Mouse (Mus musculus): ENCODE data around the gene Ptgis. TPM values are rescaled to one million over a fixed set of nuclear protein-coding genes. Genes with fewer than 3 reads are reported as not detected.

Ptgis gene
- 2.7 and 3.6 TPM in 2 replicates for polyA plus RNA-seq (2015; fragmentation: Nextera tagmentation; extraction: Ambion mirVana)

- no peaks in the 10 kb centered on the region for H3K36me3 ChIP-seq
- H3K4me1 ChIP-seq = peaks cover 8% of the 10 kb centered on the region
- no peak within 1 kb of the TSS for H3K27ac ChIP-seq (replicated peaks)
- H3K4me3 ChIP-seq = peak within 1 kb of the TSS; percentile 42
- H3K9me3 ChIP-seq = no peaks in the 10 kb centered on the region
- H3K27me3 ChIP-seq = peaks cover 15% of the 10 kb centered on the region
- peak within 1 kb of the TSS; percentile 57 for H3K9ac ChIP-seq (replicated peaks)
- H3K4me2 ChIP-seq (replicated peaks) = peak within 1 kb of the TSS; percentile 73
- no peak for ATAC-seq (replicated peaks)
- WGBS = 3% methylated on average over 44 of the region's 45 CpGs
These were observed at the start of gene Ptgis for GRCm38 (mm10) chr2:167240008-167240964. TSS of gene Ptgis (minus strand) at chr2:167240604.

- no peaks in the 10 kb centered on the region for H3K27me3 ChIP-seq
- H3K9ac ChIP-seq (replicated peaks) = no peak overlapping the region
- no peak overlapping the region for H3K4me3 ChIP-seq
- no peaks in the 10 kb centered on the region for H3K36me3 ChIP-seq
- WGBS = 93% methylated on average over 13 of the region's 13 CpGs
- 0 out of 2 replicates have a peak, but pooled peaks cover 6% of the 10 kb centered on the region for H3K4me1 ChIP-seq
- H3K9me3 ChIP-seq = no peaks in the 10 kb centered on the region
- H3K4me2 ChIP-seq (replicated peaks) = no peak overlapping the region
- H3K27ac ChIP-seq (replicated peaks) = no peak overlapping the region
- ATAC-seq (replicated peaks) = no peak
These were observed 41.1 kb upstream of the Ptgis start for GRCm38 (mm10) chr2:167281461-167281860.

GRCm38 (mm10) chr2:167280986-167281310, 40.5 kb upstream of the Ptgis start:
- Histone ChIP-seq H3K27ac (replicated peaks) (no peak overlapping the region), H3K27me3 (no peaks in the 10 kb centered on the region), H3K9ac (replicated peaks) (no peak overlapping the region), H3K4me2 (replicated peaks) (no peak overlapping the region), H3K36me3 (no peaks in the 10 kb centered on the region), H3K4me1 (0 out of 2 replicates have a peak, but pooled peaks cover 6% of the 10 kb centered on the region), H3K4me3 (no peak overlapping the region), H3K9me3 (no peaks in the 10 kb centered on the region)
- ATAC-seq (replicated peaks) = peak; percentile 41
- WGBS = 85% methylated on average over 4 of the region's 4 CpGs

- no peaks in the 10 kb centered on the region for H3K27me3 ChIP-seq
- H3K27ac ChIP-seq (replicated peaks) = no peak overlapping the region
- H3K9me3 ChIP-seq = no peaks in the 10 kb centered on the region
- 0 out of 2 replicates have a peak, but pooled peaks cover 6% of the 10 kb centered on the region for H3K4me1 ChIP-seq
- no peaks in the 10 kb centered on the region for H3K36me3 ChIP-seq
- ATAC-seq (replicated peaks) = peak; percentile 82
- no peak overlapping the region for H3K4me3 ChIP-seq
- H3K4me2 ChIP-seq (replicated peaks) = no peak overlapping the region
- no peak overlapping the region for H3K9ac ChIP-seq (replicated peaks)
- WGBS = 44% methylated on average over 26 of the region's 26 CpGs
These were observed 39.9 kb upstream of the Ptgis start for GRCm38 (mm10) chr2:167280090-167280985.

- ATAC-seq (replicated peaks) = peak; percentile 29; the same call in 1 of the 2 replicates
- Histone ChIP-seq H3K36me3 (no peaks in the 10 kb centered on the region), H3K4me2 (replicated peaks) (no peak overlapping the region), H3K9ac (replicated peaks) (no peak overlapping the region), H3K4me3 (no peak overlapping the region), H3K27ac (replicated peaks) (no peak overlapping the region), H3K27me3 (no peaks in the 10 kb centered on the region), H3K4me1 (0 out of 2 replicates have a peak, but pooled peaks cover 6% of the 10 kb centered on the region), H3K9me3 (no peaks in the 10 kb centered on the region)
- WGBS = 57% methylated on average over 17 of the region's 17 CpGs
These were observed 38.5 kb upstream of the Ptgis start for GRCm38 (mm10) chr2:167278751-167279526.

GRCm38 (mm10) chr2:167278011-167278410, 37.6 kb upstream of the Ptgis start:
- Histone ChIP-seq H3K27ac (replicated peaks) (no peak overlapping the region), H3K9ac (replicated peaks) (no peak overlapping the region), H3K4me3 (no peak overlapping the region), H3K27me3 (no peaks in the 10 kb centered on the region), H3K36me3 (no peaks in the 10 kb centered on the region), H3K9me3 (no peaks in the 10 kb centered on the region), H3K4me1 (0 out of 2 replicates have a peak, but pooled peaks cover 6% of the 10 kb centered on the region), H3K4me2 (replicated peaks) (no peak overlapping the region)
- 88% methylated on average over 7 of the region's 7 CpGs for WGBS
- no peak for ATAC-seq (replicated peaks)

GRCm38 (mm10) chr2:167277026-167277425, 36.6 kb upstream of the Ptgis start:
- Histone ChIP-seq H3K27me3 (no peaks in the 10 kb centered on the region), H3K4me3 (no peak overlapping the region), H3K9ac (replicated peaks) (no peak overlapping the region), H3K4me2 (replicated peaks) (no peak overlapping the region), H3K4me1 (0 out of 2 replicates have a peak, but pooled peaks cover 6% of the 10 kb centered on the region), H3K36me3 (no peaks in the 10 kb centered on the region), H3K27ac (replicated peaks) (no peak overlapping the region), H3K9me3 (no peaks in the 10 kb centered on the region)
- ATAC-seq (replicated peaks) = no peak
- 67% methylated on average over 13 of the region's 13 CpGs for WGBS

- ATAC-seq (replicated peaks) = no peak
- no peak overlapping the region for H3K4me3 ChIP-seq
- H3K4me1 ChIP-seq = 0 out of 2 replicates have a peak, but pooled peaks cover 4% of the 10 kb centered on the region
- H3K4me2 ChIP-seq (replicated peaks) = no peak overlapping the region
- H3K36me3 ChIP-seq = no peaks in the 10 kb centered on the region
- H3K9ac ChIP-seq (replicated peaks) = no peak overlapping the region
- 84% methylated on average over 10 of the region's 10 CpGs for WGBS
- no peaks in the 10 kb centered on the region for H3K9me3 ChIP-seq
- H3K27me3 ChIP-seq = no peaks in the 10 kb centered on the region
- no peak overlapping the region for H3K27ac ChIP-seq (replicated peaks)
These were observed 35.5 kb upstream of the Ptgis start for GRCm38 (mm10) chr2:167275856-167276255.

GRCm38 (mm10) chr2:167274713-167275465, 34.5 kb upstream of the Ptgis start:
- Histone ChIP-seq H3K4me3 (no peak overlapping the region), H3K4me2 (replicated peaks) (no peak overlapping the region), H3K4me1 (no peaks in the 10 kb centered on the region), H3K36me3 (no peaks in the 10 kb centered on the region), H3K27me3 (no peaks in the 10 kb centered on the region), H3K9me3 (no peaks in the 10 kb centered on the region), H3K27ac (replicated peaks) (no peak overlapping the region), H3K9ac (replicated peaks) (no peak overlapping the region)
- ATAC-seq (replicated peaks) = no peak
- 49% methylated on average over 10 of the region's 10 CpGs for WGBS

- Histone ChIP-seq H3K9me3 (no peaks in the 10 kb centered on the region), H3K27ac (replicated peaks) (no peak overlapping the region), H3K27me3 (no peaks in the 10 kb centered on the region), H3K9ac (replicated peaks) (no peak overlapping the region), H3K4me1 (no peaks in the 10 kb centered on the region), H3K4me3 (no peak overlapping the region), H3K36me3 (no peaks in the 10 kb centered on the region), H3K4me2 (replicated peaks) (no peak overlapping the region)
- ATAC-seq (replicated peaks) = no peak
- WGBS = 84% methylated on average over 13 of the region's 13 CpGs
These were observed 32.9 kb upstream of the Ptgis start for GRCm38 (mm10) chr2:167273206-167273740.

GRCm38 (mm10) chr2:167272706-167273105, 32.3 kb upstream of the Ptgis start:
- H3K27ac ChIP-seq (replicated peaks) = no peak overlapping the region
- H3K36me3 ChIP-seq = no peaks in the 10 kb centered on the region
- no peak overlapping the region for H3K4me3 ChIP-seq
- 86% methylated on average over 3 of the region's 3 CpGs for WGBS
- no peaks in the 10 kb centered on the region for H3K4me1 ChIP-seq
- no peaks in the 10 kb centered on the region for H3K27me3 ChIP-seq
- ATAC-seq (replicated peaks) = no peak
- H3K9me3 ChIP-seq = no peaks in the 10 kb centered on the region
- H3K9ac ChIP-seq (replicated peaks) = no peak overlapping the region
- H3K4me2 ChIP-seq (replicated peaks) = no peak overlapping the region

Data from forebrain, embryonic 15.5 days (tissue).